Comparison of ENCODE assay signal across 25 mouse cellular contexts in genomic region chr17:43822207-43822606, GRCm38 (mm10). TPM values are rescaled to one million over a fixed set of nuclear protein-coding genes. Genes with fewer than 3 reads are reported as not detected.
A peak's percentile ranks its signal among the peaks of the same experiment; 100 is the strongest.
DNase-seq lines count a peak whose midpoint lies in the region; ATAC-seq lines count a peak whose summit lies in the region.
"Had no signal": no experiment of that assay in that cellular context is flagged by ENCODE, and none has a peak within 500 bp of the region (broad histone marks: within the 10 kb centered on the region; RNA-seq: fewer than 3 reads in every experiment).

No protein-coding gene starts in this region.

- no peak overlapping the region for H3K4me2 ChIP-seq in forebrain, embryonic 13.5 days
- no peak overlapping the region for H3K4me2 ChIP-seq in forebrain, embryonic 11.5 days (ENCODE audit: low read depth, low read length, severe bottlenecking)
- H3K4me2 ChIP-seq in hindbrain, embryonic 14.5 days (replicated peaks) = no peak overlapping the region
- H3K4me2 ChIP-seq in hindbrain, embryonic 12.5 days (replicated peaks) = no peak overlapping the region
- peak overlapping the region; percentile 15; the same call in 1 of the 2 replicates for H3K4me2 ChIP-seq in hindbrain, embryonic 16.5 days (ENCODE audit: low read length)
- peak overlapping the region; percentile 39 for H3K4me2 ChIP-seq in midbrain, embryonic 16.5 days (ENCODE audit: low read length)
- H3K4me2 ChIP-seq: heart, embryonic 15.5 days; limb, embryonic 15.5 days; lung, embryonic 14.5 days had no signal

- no peaks in the 10 kb centered on the region for H3K36me3 ChIP-seq in forebrain, embryonic 13.5 days (ENCODE audit: poor library complexity, severe bottlenecking)
- H3K36me3 ChIP-seq in forebrain, embryonic 11.5 days (ENCODE audit: control insufficient read depth, insufficient read depth, low read length) = no peaks in the 10 kb centered on the region
- no peaks in the 10 kb centered on the region for H3K36me3 ChIP-seq in hindbrain, embryonic 14.5 days (replicated peaks; ENCODE audit: control insufficient read depth, insufficient read depth)
- H3K36me3 ChIP-seq in hindbrain, embryonic 12.5 days = no peaks in the 10 kb centered on the region
- H3K36me3 ChIP-seq in hindbrain, embryonic 16.5 days (ENCODE audit: control insufficient read depth, insufficient read depth, low read length) = no peaks in the 10 kb centered on the region
- H3K36me3 ChIP-seq in midbrain, embryonic 16.5 days (ENCODE audit: control insufficient read depth, insufficient read depth, low read length) = no peaks in the 10 kb centered on the region
- no peaks in the 10 kb centered on the region for H3K36me3 ChIP-seq in embryonic facial prominence, embryonic 10.5 days (replicated peaks)
- H3K36me3 ChIP-seq: heart, embryonic 15.5 days; limb, embryonic 15.5 days had no signal

- no peak overlapping the region for H3K9ac ChIP-seq in forebrain, embryonic 13.5 days
- no peak overlapping the region for H3K9ac ChIP-seq in forebrain, embryonic 11.5 days (ENCODE audit: low read length)
- H3K9ac ChIP-seq in hindbrain, embryonic 14.5 days = no peak overlapping the region
- H3K9ac ChIP-seq in hindbrain, embryonic 12.5 days = no peak overlapping the region
- no peak overlapping the region for H3K9ac ChIP-seq in hindbrain, embryonic 16.5 days (ENCODE audit: low read depth, low read length)
- H3K9ac ChIP-seq in midbrain, embryonic 16.5 days (ENCODE audit: low read depth, low read length) = no peak overlapping the region
- H3K9ac ChIP-seq: heart, embryonic 15.5 days; limb, embryonic 15.5 days; liver, embryonic 14.5 days; lung, embryonic 14.5 days had no signal

- H3K4me1 ChIP-seq in forebrain, embryonic 13.5 days = no peaks in the 10 kb centered on the region
- H3K4me1 ChIP-seq in forebrain, embryonic 11.5 days (replicated peaks; ENCODE audit: control insufficient read depth, insufficient read depth, low read length) = no peaks in the 10 kb centered on the region
- peaks cover 6% of the 10 kb centered on the region; the same call in 1 of the 2 replicates for H3K4me1 ChIP-seq in hindbrain, embryonic 14.5 days (replicated peaks; ENCODE audit: control insufficient read depth, insufficient read depth, low read length)
- H3K4me1 ChIP-seq in hindbrain, embryonic 12.5 days = peaks cover 3% of the 10 kb centered on the region; the same call in 1 of the 2 replicates
- peaks cover 4% of the 10 kb centered on the region for H3K4me1 ChIP-seq in hindbrain, embryonic 16.5 days (ENCODE audit: control insufficient read depth, insufficient read depth, low read depth, low read length)
- peaks cover 18% of the 10 kb centered on the region for H3K4me1 ChIP-seq in midbrain, embryonic 16.5 days (ENCODE audit: control insufficient read depth, insufficient read depth, low read length)
- H3K4me1 ChIP-seq in embryonic facial prominence, embryonic 10.5 days = peaks cover 7% of the 10 kb centered on the region
- H3K4me1 ChIP-seq: limb, embryonic 15.5 days; megakaryocyte, embryonic 14.5 days had no signal

- H3K27me3 ChIP-seq in forebrain, embryonic 13.5 days = no peaks in the 10 kb centered on the region
- H3K27me3 ChIP-seq in forebrain, embryonic 11.5 days (ENCODE audit: control insufficient read depth, insufficient read depth, low read length) = no peaks in the 10 kb centered on the region
- no peaks in the 10 kb centered on the region for H3K27me3 ChIP-seq in hindbrain, embryonic 14.5 days (ENCODE audit: control insufficient read depth, insufficient read depth, low read length)
- no peaks in the 10 kb centered on the region for H3K27me3 ChIP-seq in hindbrain, embryonic 12.5 days
- no peaks in the 10 kb centered on the region for H3K27me3 ChIP-seq in hindbrain, embryonic 16.5 days (replicated peaks; ENCODE audit: control insufficient read depth, insufficient read depth, low read length)
- no peaks in the 10 kb centered on the region for H3K27me3 ChIP-seq in midbrain, embryonic 16.5 days (ENCODE audit: control insufficient read depth, insufficient read depth, low read depth, low read length)
- H3K27me3 ChIP-seq in embryonic facial prominence, embryonic 10.5 days (replicated peaks; ENCODE audit: low read depth, poor library complexity, severe bottlenecking) = no peaks in the 10 kb centered on the region
- H3K27me3 ChIP-seq: heart, embryonic 15.5 days; limb, embryonic 15.5 days; megakaryocyte, embryonic 14.5 days had no signal

- 0 out of 2 replicates have a peak, but pooled peaks have one; percentile 20 for ATAC-seq in forebrain, embryonic 13.5 days
- no peak for ATAC-seq in forebrain, embryonic 11.5 days (replicated peaks; ENCODE audit: low FRiP score)
- peak; percentile 79 for ATAC-seq in hindbrain, embryonic 14.5 days (ENCODE audit: low FRiP score)
- ATAC-seq in hindbrain, embryonic 12.5 days (ENCODE audit: low FRiP score) = no peak
- peak; percentile 86 for ATAC-seq in hindbrain, embryonic 16.5 days
- ATAC-seq in midbrain, embryonic 16.5 days = peak; percentile 88
- no peak for ATAC-seq in megakaryocyte-erythroid progenitor cell, adult 5-6 weeks (replicated peaks; ENCODE audit: low FRiP score, low TSS enrichment, poor library complexity, severe bottlenecking)
- ATAC-seq: activated CD4-positive, CD25-positive, alpha-beta regulatory T cell, adult 4 months had no signal

- DNase-seq in forebrain, embryonic 11.5 days (ENCODE audit: low spot score) = no peak
- peak; percentile 63 for DNase-seq in hindbrain, embryonic 14.5 days (ENCODE audit: low spot score)
- DNase-seq in embryonic facial prominence, embryonic 10.5 days (ENCODE audit: low spot score) = no peak
- DNase-seq: adrenal gland, postnatal 10 days; cerebellum, adult 9-11 months; gastrocnemius, postnatal 14 days; heart, adult 18-20 months; heart, postnatal 36 days; kidney, adult 8-10 months; kidney, postnatal 14 days; left cerebral cortex, postnatal 4 days; lung, embryonic 14.5 days; right cerebral cortex, postnatal 14 days had no signal

- H3K9me3 ChIP-seq in forebrain, embryonic 13.5 days (replicated peaks) = no peaks in the 10 kb centered on the region
- H3K9me3 ChIP-seq in forebrain, embryonic 11.5 days (ENCODE audit: control insufficient read depth, low read length) = no peaks in the 10 kb centered on the region
- H3K9me3 ChIP-seq in hindbrain, embryonic 14.5 days (ENCODE audit: control insufficient read depth, low read length) = no peaks in the 10 kb centered on the region
- H3K9me3 ChIP-seq in hindbrain, embryonic 12.5 days (replicated peaks) = no peaks in the 10 kb centered on the region
- H3K9me3 ChIP-seq in hindbrain, embryonic 16.5 days (ENCODE audit: control insufficient read depth, low read length) = no peaks in the 10 kb centered on the region
- no peaks in the 10 kb centered on the region for H3K9me3 ChIP-seq in midbrain, embryonic 16.5 days (replicated peaks; ENCODE audit: control insufficient read depth, low read length, poor library complexity, severe bottlenecking)
- H3K9me3 ChIP-seq in embryonic facial prominence, embryonic 10.5 days = no peaks in the 10 kb centered on the region
- H3K9me3 ChIP-seq: heart, embryonic 15.5 days; limb, embryonic 15.5 days; megakaryocyte, embryonic 14.5 days had no signal

- 71% methylated on average over 6 of the region's 6 CpGs for WGBS in forebrain, embryonic 13.5 days
- 79% methylated on average over 6 of the region's 6 CpGs for WGBS in forebrain, embryonic 11.5 days
- 47% methylated on average over 6 of the region's 6 CpGs for WGBS in hindbrain, embryonic 14.5 days
- WGBS in hindbrain, embryonic 12.5 days = 73% methylated on average over 6 of the region's 6 CpGs
- WGBS in hindbrain, embryonic 16.5 days = 52% methylated on average over 6 of the region's 6 CpGs
- 31% methylated on average over 6 of the region's 6 CpGs for WGBS in midbrain, embryonic 16.5 days
- 81% methylated on average over 6 of the region's 6 CpGs for WGBS in embryonic facial prominence, embryonic 10.5 days

- H3K4me3 ChIP-seq in forebrain, embryonic 13.5 days = no peak overlapping the region
- H3K4me3 ChIP-seq in forebrain, embryonic 11.5 days (ENCODE audit: low read depth, low read length) = no peak overlapping the region
- no peak overlapping the region for H3K4me3 ChIP-seq in hindbrain, embryonic 14.5 days (replicated peaks; ENCODE audit: low read length)
- no peak overlapping the region for H3K4me3 ChIP-seq in hindbrain, embryonic 12.5 days
- H3K4me3 ChIP-seq in hindbrain, embryonic 16.5 days (ENCODE audit: low read length) = no peak overlapping the region
- H3K4me3 ChIP-seq in midbrain, embryonic 16.5 days (ENCODE audit: low read depth, low read length) = no peak overlapping the region
- no peak overlapping the region for H3K4me3 ChIP-seq in embryonic facial prominence, embryonic 10.5 days
- H3K4me3 ChIP-seq: heart, embryonic 15.5 days; limb, embryonic 15.5 days; megakaryocyte, embryonic 14.5 days; myocyte had no signal

- H3K27ac ChIP-seq in forebrain, embryonic 13.5 days = no peak overlapping the region
- no peak overlapping the region for H3K27ac ChIP-seq in forebrain, embryonic 11.5 days (ENCODE audit: low read depth, low read length)
- peak overlapping the region; percentile 73 for H3K27ac ChIP-seq in hindbrain, embryonic 14.5 days
- no peak overlapping the region for H3K27ac ChIP-seq in hindbrain, embryonic 12.5 days
- no peak overlapping the region; the same call in 1 of the 2 replicates for H3K27ac ChIP-seq in hindbrain, embryonic 16.5 days (ENCODE audit: low read depth, low read length)
- H3K27ac ChIP-seq in midbrain, embryonic 16.5 days (ENCODE audit: low read length) = peak overlapping the region; percentile 86
- H3K27ac ChIP-seq in embryonic facial prominence, embryonic 10.5 days (replicated peaks) = no peak overlapping the region
- H3K27ac ChIP-seq: heart, embryonic 15.5 days; limb, embryonic 15.5 days; liver, embryonic 14.5 days had no signal

RNA-seq across cellular contexts. Expression of gene Rcan2, which starts 21.1 kb away (rescaled TPM):
- 24.5 and 30.4 TPM in 2 replicates for polyA plus RNA-seq in forebrain, embryonic 13.5 days (2015; fragmentation: Nextera tagmentation; extraction: Ambion mirVana)
- polyA plus RNA-seq in forebrain, embryonic 11.5 days (2014; fragmentation: Nextera tagmentation; extraction: Ambion mirVana) = 18.9 and 20.6 TPM in 2 replicates
- polyA plus RNA-seq in hindbrain, embryonic 14.5 days (2014; fragmentation: Nextera tagmentation; extraction: Ambion mirVana) = 118 and 124 TPM in 2 replicates
- 51.9 and 65.0 TPM in 2 replicates for polyA plus RNA-seq in hindbrain, embryonic 12.5 days (2016; fragmentation: Nextera tagmentation; extraction: Ambion mirVana)
- 136 and 147 TPM in 2 replicates for polyA plus RNA-seq in hindbrain, embryonic 16.5 days (2015; fragmentation: Nextera tagmentation; extraction: Ambion mirVana)
- polyA plus RNA-seq in midbrain, embryonic 16.5 days (2015; fragmentation: Nextera tagmentation; extraction: Ambion mirVana) = 126 and 133 TPM in 2 replicates
- polyA plus RNA-seq in embryonic facial prominence, embryonic 10.5 days (2016; fragmentation: Nextera tagmentation; extraction: Ambion mirVana) = 3.2 and 5.6 TPM in 2 replicates
- total RNA-seq in megakaryocyte-erythroid progenitor cell, adult 5-6 weeks (2014; fragmentation: Nextera tagmentation) = not detected in 2 replicates
- total RNA-seq in megakaryocyte-erythroid progenitor cell, adult 5-6 weeks (2017) = not detected in 2 replicates
- total RNA-seq: common myeloid progenitor, adult 5-6 weeks had no signal
- polyA plus RNA-seq: activated CD4-positive, CD25-positive, alpha-beta regulatory T cell, adult 4 months had no signal

Comparison
In these comparisons a context has a peak if more than half of its experiments do, and no peak if none do; other contexts are left out.
1. ATAC-seq: peak in forebrain, embryonic 13.5 days (single experiment), hindbrain, embryonic 14.5 days (single experiment), hindbrain, embryonic 16.5 days (single experiment) and midbrain, embryonic 16.5 days (single experiment); none in forebrain, embryonic 11.5 days (single experiment), hindbrain, embryonic 12.5 days (single experiment) and megakaryocyte-erythroid progenitor cell, adult 5-6 weeks (single experiment).
2. H3K27ac ChIP-seq: peak in hindbrain, embryonic 14.5 days (single experiment) and midbrain, embryonic 16.5 days (single experiment); none in forebrain, embryonic 13.5 days (single experiment), forebrain, embryonic 11.5 days (single experiment), hindbrain, embryonic 12.5 days (single experiment), hindbrain, embryonic 16.5 days (single experiment) and embryonic facial prominence, embryonic 10.5 days (single experiment).
3. H3K4me2 ChIP-seq: peak in hindbrain, embryonic 16.5 days (single experiment) and midbrain, embryonic 16.5 days (single experiment); none in forebrain, embryonic 13.5 days (single experiment), forebrain, embryonic 11.5 days (single experiment), hindbrain, embryonic 14.5 days (single experiment) and hindbrain, embryonic 12.5 days (single experiment).